Mouse (Mus musculus) liver, adult 2 months (tissue): ENCODE data around the gene Rnf26.

Experiments
- CTCF ChIP-seq: fragments of 200-500 bp; IDR thresholded peaks from 2 replicates; pipeline ENCODE4 v1.5.1; 2011; ENCODE audit warnings: low read depth, low read length, control low read depth
- POLR2A ChIP-seq: fragments of 200-500 bp; IDR thresholded peaks from 2 replicates; pipeline ENCODE4 v1.6.1; 2011; ENCODE audit warnings: low read length, control low read depth; ENCODE audit not compliant: insufficient read depth; ENCODE audit errors: extremely low read depth

- TF ChIP-seq POLR2A (no peak), CTCF (peak; percentile 2; the same call in 1 of the 2 replicates)
These were observed 25.4 kb downstream of the Rnf26 start for GRCm38 (mm10) chr9:44087761-44088455.
